Mouse (Mus musculus): Measurements from ENCODE around the gene Zfp639. TPM values are rescaled to one million over a fixed set of nuclear protein-coding genes. Genes with fewer than 3 reads are reported as not detected.

The Zfp639 gene
- polyA plus RNA-seq, 1 experiment from 2014 or later = 52.1 TPM

GRCm38 (mm10) chr3:32510375-32511190 is 524 bp downstream of the Zfp639 start:
- ATAC-seq (ENCODE audit: insufficient number of reproducible peaks, low FRiP score, low TSS enrichment, low read depth) (peak; percentile 93), DNase-seq (ENCODE audit: low spot score) (peak; percentile 99)
- Histone ChIP-seq H3K4me3 (ENCODE audit: low read depth, low read length) (peak overlapping the region; percentile 70), H3K4me1 (ENCODE audit: control insufficient read depth, insufficient read depth, low read length) (no peaks in the 10 kb centered on the region), H3K27me3 (ENCODE audit: control insufficient read depth, insufficient read depth, low read length) (no peaks in the 10 kb centered on the region), H3K27ac (replicated peaks; ENCODE audit: low read depth, low read length) (peak overlapping the region; percentile 62), H3K36me3 (ENCODE audit: control insufficient read depth, insufficient read depth, low read length) (no peaks in the 10 kb centered on the region), H3K4me2 (ENCODE audit: low read depth, severe bottlenecking) (peak overlapping the region; percentile 57), H3K9me3 (ENCODE audit: control insufficient read depth, low read length) (no peaks in the 10 kb centered on the region), H3K9ac (ENCODE audit: low read length) (peak overlapping the region; percentile 92)
- under 1% methylated on average over 57 of the region's 69 CpGs for WGBS

GRCm38 (mm10) chr3:32511191-32511550 is 1.1 kb downstream of the Zfp639 start:
- H3K4me1 ChIP-seq (ENCODE audit: control insufficient read depth, insufficient read depth, low read length) = no peaks in the 10 kb centered on the region
- no peak overlapping the region for H3K27ac ChIP-seq (replicated peaks; ENCODE audit: low read depth, low read length)
- peak overlapping the region; percentile 70 for H3K4me3 ChIP-seq (ENCODE audit: low read depth, low read length)
- H3K9me3 ChIP-seq (ENCODE audit: control insufficient read depth, low read length) = no peaks in the 10 kb centered on the region
- H3K36me3 ChIP-seq (ENCODE audit: control insufficient read depth, insufficient read depth, low read length) = no peaks in the 10 kb centered on the region
- no peak for DNase-seq (ENCODE audit: low spot score)
- ATAC-seq (ENCODE audit: insufficient number of reproducible peaks, low FRiP score, low TSS enrichment, low read depth) = no peak
- WGBS = 7% methylated on average over 13 of the region's 13 CpGs
- no peaks in the 10 kb centered on the region for H3K27me3 ChIP-seq (ENCODE audit: control insufficient read depth, insufficient read depth, low read length)
- peak overlapping the region; percentile 57 for H3K4me2 ChIP-seq (ENCODE audit: low read depth, severe bottlenecking)
- peak overlapping the region; percentile 92; the same call in 1 of the 2 replicates for H3K9ac ChIP-seq (ENCODE audit: low read length)

GRCm38 (mm10) chr3:32512686-32513284 is 2.7 kb downstream of the Zfp639 start:
- ATAC-seq (ENCODE audit: insufficient number of reproducible peaks, low FRiP score, low TSS enrichment, low read depth) = no peak
- H3K36me3 ChIP-seq (ENCODE audit: control insufficient read depth, insufficient read depth, low read length) = peaks cover 2% of the 10 kb centered on the region; the same call in 1 of the 2 replicates
- H3K4me2 ChIP-seq (ENCODE audit: low read depth, severe bottlenecking) = no peak overlapping the region
- no peaks in the 10 kb centered on the region for H3K27me3 ChIP-seq (ENCODE audit: control insufficient read depth, insufficient read depth, low read length)
- no peak overlapping the region for H3K9ac ChIP-seq (ENCODE audit: low read length)
- H3K4me3 ChIP-seq (ENCODE audit: low read depth, low read length) = no peak overlapping the region
- no peaks in the 10 kb centered on the region for H3K9me3 ChIP-seq (ENCODE audit: control insufficient read depth, low read length)
- no peak for DNase-seq (ENCODE audit: low spot score)
- no peaks in the 10 kb centered on the region for H3K4me1 ChIP-seq (ENCODE audit: control insufficient read depth, insufficient read depth, low read length)
- no peak overlapping the region for H3K27ac ChIP-seq (replicated peaks; ENCODE audit: low read depth, low read length)
- 91% methylated on average over 7 of the region's 7 CpGs for WGBS

- no peaks in the 10 kb centered on the region for H3K27me3 ChIP-seq (ENCODE audit: control insufficient read depth, insufficient read depth, low read length)
- no peaks in the 10 kb centered on the region for H3K4me1 ChIP-seq (ENCODE audit: control insufficient read depth, insufficient read depth, low read length)
- H3K4me3 ChIP-seq (ENCODE audit: low read depth, low read length) = no peak overlapping the region
- ATAC-seq (ENCODE audit: insufficient number of reproducible peaks, low FRiP score, low TSS enrichment, low read depth) (no peak), DNase-seq (ENCODE audit: low spot score) (no peak)
- no peak overlapping the region for H3K4me2 ChIP-seq (ENCODE audit: low read depth, severe bottlenecking)
- H3K27ac ChIP-seq (replicated peaks; ENCODE audit: low read depth, low read length) = no peak overlapping the region
- H3K9me3 ChIP-seq (ENCODE audit: control insufficient read depth, low read length) = no peaks in the 10 kb centered on the region
- peaks cover 2% of the 10 kb centered on the region; the same call in 1 of the 2 replicates for H3K36me3 ChIP-seq (ENCODE audit: control insufficient read depth, insufficient read depth, low read length)
- H3K9ac ChIP-seq (ENCODE audit: low read length) = no peak overlapping the region
These were observed 3.5 kb downstream of the Zfp639 start for GRCm38 (mm10) chr3:32513528-32513927.

- 93% methylated on average over 4 of the region's 4 CpGs for WGBS
- Histone ChIP-seq H3K36me3 (ENCODE audit: control insufficient read depth, insufficient read depth, low read length) (peaks cover 7% of the 10 kb centered on the region), H3K27ac (replicated peaks; ENCODE audit: low read depth, low read length) (no peak overlapping the region), H3K4me2 (ENCODE audit: low read depth, severe bottlenecking) (no peak overlapping the region), H3K27me3 (ENCODE audit: control insufficient read depth, insufficient read depth, low read length) (no peaks in the 10 kb centered on the region), H3K9ac (ENCODE audit: low read length) (no peak overlapping the region), H3K4me3 (ENCODE audit: low read depth, low read length) (no peak overlapping the region), H3K4me1 (ENCODE audit: control insufficient read depth, insufficient read depth, low read length) (no peaks in the 10 kb centered on the region), H3K9me3 (ENCODE audit: control insufficient read depth, low read length) (no peaks in the 10 kb centered on the region)
- ATAC-seq (ENCODE audit: insufficient number of reproducible peaks, low FRiP score, low TSS enrichment, low read depth) (no peak), DNase-seq (ENCODE audit: low spot score) (no peak)
These were observed 17.1 kb downstream of the Zfp639 start for GRCm38 (mm10) chr3:32527181-32527580.

DNA sequence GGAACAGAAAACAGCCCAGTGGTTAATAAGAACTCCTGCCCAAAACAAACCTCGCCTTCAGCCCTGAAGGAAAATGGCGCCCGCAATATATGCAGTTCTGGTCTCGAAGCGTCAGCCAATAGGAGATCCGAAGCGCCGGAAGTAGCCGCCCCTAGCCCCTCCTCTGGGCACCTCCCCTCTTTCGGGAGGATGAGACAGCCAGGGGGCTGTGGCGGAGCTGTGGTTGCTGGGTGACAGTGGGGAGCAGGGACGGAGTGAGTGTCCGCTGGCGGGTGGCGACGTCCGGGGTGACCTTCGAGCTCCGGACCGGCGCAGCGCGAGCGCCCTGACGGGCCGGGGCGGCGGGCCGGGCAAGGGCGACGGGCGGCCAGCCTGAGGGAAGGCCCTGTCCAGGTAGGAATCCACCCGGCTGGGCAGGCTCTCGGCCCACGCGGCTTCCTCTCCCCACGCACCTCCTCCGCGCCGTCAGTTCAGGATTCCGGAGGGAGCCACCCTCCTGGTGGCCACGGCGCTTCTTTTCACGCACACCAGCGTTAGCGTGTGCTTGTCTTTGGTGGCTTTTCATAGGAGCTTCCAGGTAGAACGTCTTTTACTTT is 19.3 kb downstream of the Zfp639 start, which contains the start of gene Mfn1:
Gene Mfn1, plus strand, starts transcription at position 163 of the 596 bp plus-strand sequence.
- peak; percentile 99 for ATAC-seq (ENCODE audit: insufficient number of reproducible peaks, low FRiP score, low TSS enrichment, low read depth)
- DNase-seq (ENCODE audit: low spot score) = peak; percentile 91
- Histone ChIP-seq H3K27ac (replicated peaks; ENCODE audit: low read depth, low read length) (no peak within 1 kb of the TSS), H3K36me3 (ENCODE audit: control insufficient read depth, insufficient read depth, low read length) (0 out of 2 replicates have a peak, but pooled peaks cover 2% of the 10 kb centered on the region), H3K27me3 (ENCODE audit: control insufficient read depth, insufficient read depth, low read length) (no peaks in the 10 kb centered on the region), H3K4me1 (ENCODE audit: control insufficient read depth, insufficient read depth, low read length) (no peaks in the 10 kb centered on the region), H3K9ac (ENCODE audit: low read length) (peak within 1 kb of the TSS; percentile 82), H3K4me3 (ENCODE audit: low read depth, low read length) (peak within 1 kb of the TSS; percentile 83), H3K9me3 (ENCODE audit: control insufficient read depth, low read length) (no peaks in the 10 kb centered on the region), H3K4me2 (ENCODE audit: low read depth, severe bottlenecking) (peak within 1 kb of the TSS; percentile 60)
- WGBS = under 1% methylated on average over 45 of the region's 47 CpGs

- no peak for DNase-seq (ENCODE audit: low spot score)
- 14% methylated on average over 5 of the region's 5 CpGs for WGBS
- no peaks in the 10 kb centered on the region for H3K27me3 ChIP-seq (ENCODE audit: control insufficient read depth, insufficient read depth, low read length)
- H3K9me3 ChIP-seq (ENCODE audit: control insufficient read depth, low read length) = no peaks in the 10 kb centered on the region
- 0 out of 2 replicates have a peak, but pooled peaks cover 2% of the 10 kb centered on the region for H3K36me3 ChIP-seq (ENCODE audit: control insufficient read depth, insufficient read depth, low read length)
- H3K4me1 ChIP-seq (ENCODE audit: control insufficient read depth, insufficient read depth, low read length) = no peaks in the 10 kb centered on the region
- H3K4me3 ChIP-seq (ENCODE audit: low read depth, low read length) = peak overlapping the region; percentile 83
- peak overlapping the region; percentile 60 for H3K4me2 ChIP-seq (ENCODE audit: low read depth, severe bottlenecking)
- no peak overlapping the region; the same call in 1 of the 2 replicates for H3K9ac ChIP-seq (ENCODE audit: low read length)
- ATAC-seq (ENCODE audit: insufficient number of reproducible peaks, low FRiP score, low TSS enrichment, low read depth) = no peak
- H3K27ac ChIP-seq (replicated peaks; ENCODE audit: low read depth, low read length) = no peak overlapping the region
These were observed 20.0 kb downstream of the Zfp639 start for GRCm38 (mm10) chr3:32530041-32530440.

DNA sequence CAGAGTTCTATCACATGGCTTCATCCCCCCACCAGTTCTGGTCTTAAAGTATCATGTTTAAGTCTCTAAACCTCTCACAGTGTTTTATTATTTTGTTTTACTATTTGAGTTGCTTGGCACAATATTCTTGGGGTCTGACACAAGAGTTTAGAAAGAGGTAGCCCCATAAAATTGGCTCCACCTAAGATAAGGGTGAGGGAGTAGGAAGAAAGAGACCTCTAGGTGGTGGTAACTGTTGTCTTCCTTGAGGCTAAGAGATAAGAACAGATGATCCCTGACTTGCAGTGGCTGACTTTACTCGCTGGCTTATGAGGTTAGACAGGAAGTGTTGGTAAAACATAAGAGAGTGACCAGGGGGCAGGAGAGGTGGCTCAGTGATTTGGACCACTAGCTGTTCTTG is 25.6 kb downstream of the Zfp639 start:
- no peaks in the 10 kb centered on the region for H3K27me3 ChIP-seq (ENCODE audit: control insufficient read depth, insufficient read depth, low read length)
- no peak overlapping the region for H3K4me2 ChIP-seq (ENCODE audit: low read depth, severe bottlenecking)
- no peaks in the 10 kb centered on the region; the same call in 1 of the 2 replicates for H3K36me3 ChIP-seq (ENCODE audit: control insufficient read depth, insufficient read depth, low read length)
- no peak overlapping the region for H3K27ac ChIP-seq (replicated peaks; ENCODE audit: low read depth, low read length)
- no peak overlapping the region for H3K4me3 ChIP-seq (ENCODE audit: low read depth, low read length)
- H3K9ac ChIP-seq (ENCODE audit: low read length) = no peak overlapping the region
- WGBS = 71% methylated on average over 1 of the region's 1 CpGs
- DNase-seq (ENCODE audit: low spot score) (no peak), ATAC-seq (ENCODE audit: insufficient number of reproducible peaks, low FRiP score, low TSS enrichment, low read depth) (no peak)
- H3K9me3 ChIP-seq (ENCODE audit: control insufficient read depth, low read length) = no peaks in the 10 kb centered on the region
- no peaks in the 10 kb centered on the region for H3K4me1 ChIP-seq (ENCODE audit: control insufficient read depth, insufficient read depth, low read length)
